Mouse (Mus musculus) urinary bladder, adult 2 months (tissue): ENCODE data around the gene Snd1. TPM values are rescaled to one million over a fixed set of nuclear protein-coding genes. Genes with fewer than 3 reads are reported as not detected.

Experiments
- DNase-seq: peaks from one replicate; pipeline ENCODE4 v3.0.0; 2022; ENCODE audit warnings: low spot score
- polyA plus RNA-seq: library from polyadenylated mRNA; depleted of rRNA; stranded (reverse); fragments of >200 nt; gene quantifications from 2 replicates; pipeline ENCODE4 v1.2.3, GENCODE M21; 2012

Snd1 gene
- polyA plus RNA-seq, 1 experiment: 94.2 TPM

- DNase-seq: no peak
Observed at GRCm38 (mm10) chr6:28706108-28706975, 231.4 kb downstream of the Snd1 start.

- no peak for DNase-seq
Observed at GRCm38 (mm10) chr6:28706976-28707592, 232.1 kb downstream of the Snd1 start.

GRCm38 (mm10) chr6:28710035-28710434, 235.1 kb downstream of the Snd1 start:
- DNase-seq: no peak

GRCm38 (mm10) chr6:28717203-28717844, 242.4 kb downstream of the Snd1 start:
- DNase-seq: no peak

GRCm38 (mm10) chr6:28717845-28718237, 242.9 kb downstream of the Snd1 start:
- no peak for DNase-seq

GRCm38 (mm10) chr6:28720391-28721171, 245.6 kb downstream of the Snd1 start:
- no peak for DNase-seq

GRCm38 (mm10) chr6:28723059-28723458, 248.1 kb downstream of the Snd1 start:
- DNase-seq: no peak

GRCm38 (mm10) chr6:28724776-28725175, 249.8 kb downstream of the Snd1 start:
- DNase-seq: no peak

GRCm38 (mm10) chr6:28729236-28729635, 254.3 kb downstream of the Snd1 start:
- no peak for DNase-seq

- DNase-seq: no peak
Observed at GRCm38 (mm10) chr6:28729649-28730048, 254.7 kb downstream of the Snd1 start.

GRCm38 (mm10) chr6:28731246-28731645, 256.3 kb downstream of the Snd1 start:
- DNase-seq: no peak

- DNase-seq: no peak
Observed at GRCm38 (mm10) chr6:28733884-28734647, 259.1 kb downstream of the Snd1 start.

- DNase-seq: no peak
Observed at GRCm38 (mm10) chr6:28735116-28735515, 260.2 kb downstream of the Snd1 start.

- DNase-seq: no peak
Observed at GRCm38 (mm10) chr6:28736665-28737064, 261.7 kb downstream of the Snd1 start.

GRCm38 (mm10) chr6:28737601-28738000, 262.7 kb downstream of the Snd1 start:
- DNase-seq: no peak

- DNase-seq: no peak
Observed at GRCm38 (mm10) chr6:28743586-28743985, 268.6 kb downstream of the Snd1 start.

GRCm38 (mm10) chr6:28745864-28746263, 270.9 kb downstream of the Snd1 start:
- DNase-seq: no peak

GRCm38 (mm10) chr6:28747025-28747424, 272.1 kb downstream of the Snd1 start:
- no peak for DNase-seq

GRCm38 (mm10) chr6:28747931-28748670, 273.2 kb downstream of the Snd1 start:
- no peak for DNase-seq

- DNase-seq: no peak
Observed at GRCm38 (mm10) chr6:28749224-28749623, 274.3 kb downstream of the Snd1 start.
